Mouse (Mus musculus) stomach, embryonic 16.5 days (tissue): Measurements from ENCODE around the gene Kif5c. TPM values are rescaled to one million over a fixed set of nuclear protein-coding genes. Genes with fewer than 3 reads are reported as not detected.

Experiments
- ATAC-seq: fragments of 200-750 bp; cut with Nextera tagmentation; 2 replicates; pipeline ENCODE4 v1.8.0; 2017; ENCODE audit warnings: moderate number of reproducible peaks, moderate TSS enrichment; ENCODE audit not compliant: insufficient read depth, low FRiP score
- H3K27ac ChIP-seq: fragments of 300-500 bp; sonication (generic); 2 replicates; pipeline ENCODE4 v1.5.1; 2014; ENCODE audit warnings: low read length
- H3K27me3 ChIP-seq: fragments of 300-500 bp; sonication (generic); 2 replicates; pipeline ENCODE4 v1.6.1; 2014; ENCODE audit warnings: low read length, control low read depth, mixed read lengths; ENCODE audit not compliant: control insufficient read depth, insufficient read depth
- H3K36me3 ChIP-seq: fragments of 300-500 bp; sonication (generic); 2 replicates; pipeline ENCODE4 v1.6.1; 2014; ENCODE audit warnings: low read length; ENCODE audit not compliant: control insufficient read depth, insufficient read depth
- H3K4me1 ChIP-seq: fragments of 300-500 bp; sonication (generic); 2 replicates; pipeline ENCODE4 v1.6.1; 2014; ENCODE audit warnings: low read length, control low read depth, mixed read lengths; ENCODE audit not compliant: control insufficient read depth, insufficient read depth
- H3K4me2 ChIP-seq: fragments of 300-500 bp; sonication (generic); 2 replicates; pipeline ENCODE4 v1.6.1; 2014; ENCODE audit warnings: low read depth, low read length, mixed read lengths
- H3K4me3 ChIP-seq: fragments of 300-500 bp; sonication (generic); replicated peaks from 2 replicates; pipeline ENCODE4 v1.5.1; 2014; ENCODE audit warnings: mild to moderate bottlenecking, low read length
- H3K9ac ChIP-seq: fragments of 300-500 bp; sonication (generic); 2 replicates; pipeline ENCODE4 v1.6.1; 2014; ENCODE audit warnings: low read length
- H3K9me3 ChIP-seq: fragments of 300-500 bp; sonication (generic); replicated peaks from 2 replicates; pipeline ENCODE4 v1.6.1; 2016; ENCODE audit warnings: low read length, control low read depth; ENCODE audit not compliant: control insufficient read depth
- WGBS: fragments of 180-500 bp; shearing (Covaris S2); extraction: QIAGEN DNeasy Blood & Tissue Kit; methylation state at CpG from one replicate; pipeline ENCODE4 v1.1.7; 2014; 5-methylcytosine and 5-hydroxymethylcytosine counted together
- polyA plus RNA-seq: library from polyadenylated mRNA; unstranded; fragments of >200 nt; fragmentation: Nextera tagmentation; extraction: Ambion mirVana; gene quantifications from 2 replicates; pipeline ENCODE4 v1.2.1, GENCODE M21; 2015

Gene Kif5c
- polyA plus RNA-seq, 1 experiment from 2014 or later: 5.9 TPM

GRCm38 (mm10) chr2:49694727-49695126 is 75.6 kb downstream of the Kif5c start:
- H3K4me1 ChIP-seq: no peaks in the 10 kb centered on the region; the same call in 1 of the 2 replicates
- H3K36me3 ChIP-seq: no peaks in the 10 kb centered on the region
- H3K4me3 ChIP-seq: no peak overlapping the region
- H3K27ac ChIP-seq: no peak overlapping the region
- 64% methylated on average over 10 of the region's 10 CpGs for WGBS
- no peak overlapping the region for H3K4me2 ChIP-seq
- H3K27me3 ChIP-seq: no peaks in the 10 kb centered on the region
- H3K9me3 ChIP-seq: no peaks in the 10 kb centered on the region
- ATAC-seq: no peak
- H3K9ac ChIP-seq: no peak overlapping the region

DNA sequence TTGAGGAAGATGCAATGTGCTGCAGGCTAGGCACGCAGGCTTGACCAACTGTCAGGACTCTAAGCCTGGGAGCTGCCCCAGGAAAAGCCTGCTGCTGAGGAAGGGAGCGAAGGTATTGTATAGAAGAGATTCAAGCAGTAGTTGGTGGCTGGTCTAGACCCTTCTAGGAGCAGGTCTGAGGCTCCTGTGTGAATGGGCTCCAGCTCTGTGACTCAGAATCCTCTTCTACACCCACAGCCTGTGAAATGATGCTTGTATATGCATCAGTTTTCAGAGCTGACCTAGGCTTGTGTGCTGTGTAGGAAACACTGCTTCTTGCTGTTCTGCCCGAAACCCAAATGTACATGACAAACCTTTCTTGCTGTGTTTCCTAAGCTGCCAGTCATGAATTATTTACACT is 76.4 kb downstream of the Kif5c start:
- no peak overlapping the region for H3K9ac ChIP-seq

DNA sequence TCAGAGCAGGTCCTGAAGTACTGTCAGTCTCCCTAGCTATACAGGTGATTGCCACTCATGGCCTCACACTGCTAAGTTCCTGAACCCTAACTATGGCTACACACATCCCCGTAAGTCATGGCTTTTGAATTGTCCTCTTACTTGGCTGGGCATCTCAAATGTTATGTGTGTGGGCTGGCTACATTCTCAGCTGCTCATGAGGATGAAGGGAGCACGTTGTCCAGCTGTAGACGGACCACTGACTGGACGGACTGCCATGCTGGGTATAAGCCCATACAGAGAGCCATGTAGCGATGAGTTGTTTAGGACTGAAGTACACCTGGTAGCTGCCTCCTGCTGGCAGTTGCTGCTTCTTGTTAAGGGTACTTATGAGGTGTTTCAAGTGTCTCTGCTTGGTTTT is 79.8 kb downstream of the Kif5c start:
- no peak overlapping the region for H3K27ac ChIP-seq
- H3K36me3 ChIP-seq: no peaks in the 10 kb centered on the region
- H3K9me3 ChIP-seq: no peaks in the 10 kb centered on the region
- H3K27me3 ChIP-seq: no peaks in the 10 kb centered on the region
- no peak overlapping the region for H3K4me3 ChIP-seq
- no peaks in the 10 kb centered on the region for H3K4me1 ChIP-seq
- 89% methylated on average over 5 of the region's 5 CpGs for WGBS
- ATAC-seq: no peak
- H3K4me2 ChIP-seq: no peak overlapping the region
- no peak overlapping the region for H3K9ac ChIP-seq

More for the DNA sequence above, 76.4 kb downstream of the Kif5c start:
- no peaks in the 10 kb centered on the region; the same call in 1 of the 2 replicates for H3K4me1 ChIP-seq
- WGBS: 81% methylated on average over 3 of the region's 3 CpGs
- no peaks in the 10 kb centered on the region for H3K27me3 ChIP-seq
- H3K36me3 ChIP-seq: no peaks in the 10 kb centered on the region
- H3K4me3 ChIP-seq: no peak overlapping the region
- no peak overlapping the region for H3K4me2 ChIP-seq
- no peaks in the 10 kb centered on the region for H3K9me3 ChIP-seq
- no peak overlapping the region for H3K27ac ChIP-seq
- ATAC-seq: no peak

- Histone ChIP-seq H3K9ac (no peak overlapping the region), H3K27me3 (no peaks in the 10 kb centered on the region), H3K27ac (no peak overlapping the region), H3K36me3 (no peaks in the 10 kb centered on the region), H3K4me3 (no peak overlapping the region), H3K4me2 (no peak overlapping the region), H3K9me3 (no peaks in the 10 kb centered on the region), H3K4me1 (no peaks in the 10 kb centered on the region)
- no peak for ATAC-seq
- 89% methylated on average over 22 of the region's 22 CpGs for WGBS
These were observed 81.3 kb downstream of the Kif5c start for GRCm38 (mm10) chr2:49700176-49700971.

DNA sequence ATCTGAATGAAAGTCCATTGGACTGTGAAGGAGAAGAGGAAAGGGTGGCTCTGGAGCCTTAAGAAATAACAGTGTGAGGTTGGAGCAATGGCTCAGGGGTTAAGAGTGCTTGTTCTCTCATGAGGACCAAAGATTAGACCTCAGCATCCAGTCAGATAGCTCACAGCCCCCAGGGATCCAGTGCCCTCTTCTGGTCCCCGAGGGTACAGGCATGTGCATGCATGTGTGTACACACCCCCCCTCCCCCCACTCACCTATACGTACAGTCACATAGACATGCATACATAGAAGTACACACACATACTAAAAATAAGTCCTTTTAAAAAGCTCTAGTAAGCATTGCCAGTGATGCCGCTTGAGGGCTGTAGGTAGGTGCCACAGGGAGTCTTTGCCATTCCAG is 91.1 kb downstream of the Kif5c start:
- H3K4me3 ChIP-seq: no peak overlapping the region
- H3K9me3 ChIP-seq: no peaks in the 10 kb centered on the region
- H3K9ac ChIP-seq: no peak overlapping the region
- no peaks in the 10 kb centered on the region for H3K27me3 ChIP-seq
- no peak for ATAC-seq
- no peak overlapping the region for H3K27ac ChIP-seq
- 82% methylated on average over 3 of the region's 3 CpGs for WGBS
- no peaks in the 10 kb centered on the region for H3K36me3 ChIP-seq
- H3K4me2 ChIP-seq: no peak overlapping the region
- no peaks in the 10 kb centered on the region for H3K4me1 ChIP-seq

DNA sequence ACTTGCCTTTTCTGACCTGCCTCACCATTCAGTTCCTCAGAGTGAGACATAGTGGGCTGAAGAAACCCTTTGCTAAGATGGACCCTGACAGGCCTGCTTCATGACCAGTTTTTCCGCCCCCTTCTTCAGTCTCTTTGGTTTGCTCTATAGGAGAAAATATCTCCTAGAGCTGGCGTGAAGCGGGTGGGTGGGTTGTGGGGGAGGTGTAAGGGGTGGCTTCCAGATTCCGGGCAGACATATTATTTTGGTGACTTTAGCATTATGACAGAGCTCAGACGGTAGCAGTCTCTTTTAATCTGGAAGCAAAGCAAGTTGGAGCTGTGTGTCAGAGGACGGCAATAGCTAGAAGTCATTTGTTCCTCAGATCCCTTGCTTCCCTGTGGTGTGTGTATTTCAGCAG is 92.6 kb downstream of the Kif5c start:
- Histone ChIP-seq H3K9me3 (no peaks in the 10 kb centered on the region), H3K36me3 (no peaks in the 10 kb centered on the region), H3K9ac (no peak overlapping the region), H3K27me3 (no peaks in the 10 kb centered on the region), H3K4me2 (no peak overlapping the region), H3K4me3 (no peak overlapping the region), H3K4me1 (no peaks in the 10 kb centered on the region), H3K27ac (no peak overlapping the region)
- WGBS: 84% methylated on average over 6 of the region's 6 CpGs
- no peak for ATAC-seq

DNA sequence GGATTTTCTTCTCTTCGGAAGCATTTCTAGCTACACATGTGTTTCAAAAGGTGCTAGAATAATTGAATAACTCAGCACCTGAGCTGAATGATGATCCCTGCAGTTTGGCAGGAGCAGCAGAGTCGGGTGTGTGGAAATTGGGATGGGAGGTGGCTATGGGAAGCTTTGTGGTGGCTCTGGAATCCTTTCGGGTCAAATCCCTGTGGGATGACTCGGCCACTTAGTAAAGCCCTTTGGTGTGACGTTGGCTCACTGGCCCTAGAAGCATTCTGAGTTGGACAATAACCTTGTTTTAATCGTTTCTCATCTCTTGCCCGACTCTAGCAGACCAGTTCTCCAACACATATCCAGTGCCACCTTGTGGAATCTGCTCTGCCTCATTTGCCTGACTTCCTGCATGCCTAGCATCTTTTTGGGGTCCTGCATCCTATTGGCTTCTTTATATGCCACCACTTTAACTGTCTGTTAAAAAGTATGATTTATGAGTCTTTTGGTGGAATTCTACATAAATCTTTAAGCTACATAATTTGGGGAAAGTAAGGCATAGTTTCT is 93.3 kb downstream of the Kif5c start:
- 67% methylated on average over 7 of the region's 7 CpGs for WGBS

DNA sequence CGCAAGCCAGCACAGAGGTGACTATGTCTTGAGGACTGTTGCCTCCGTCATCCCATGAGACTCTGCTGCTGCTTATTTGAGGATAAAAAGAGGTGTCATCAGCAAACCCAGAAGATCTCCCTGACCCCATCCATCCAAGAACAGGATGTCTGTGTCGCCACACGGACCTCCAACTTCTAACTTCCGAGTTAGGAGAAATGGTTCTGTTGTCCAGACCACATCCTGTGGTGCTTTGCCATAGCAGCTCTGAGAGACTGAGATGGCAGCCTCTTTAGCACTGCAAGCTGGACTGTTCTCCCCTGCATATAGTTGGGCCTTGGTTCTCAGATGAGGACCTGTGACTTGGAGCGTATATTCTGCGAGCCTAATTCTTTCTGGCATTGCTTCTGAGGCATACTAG is 97.4 kb downstream of the Kif5c start:
- Histone ChIP-seq H3K4me3 (no peak overlapping the region), H3K4me1 (peaks cover 6% of the 10 kb centered on the region; the same call in 1 of the 2 replicates), H3K27ac (no peak overlapping the region), H3K27me3 (no peaks in the 10 kb centered on the region), H3K4me2 (no peak overlapping the region), H3K9ac (no peak overlapping the region), H3K9me3 (no peaks in the 10 kb centered on the region), H3K36me3 (no peaks in the 10 kb centered on the region)
- ATAC-seq: no peak
- WGBS: 90% methylated on average over 7 of the region's 7 CpGs

More for the DNA sequence above, 93.3 kb downstream of the Kif5c start:
- Histone ChIP-seq H3K9ac (no peak overlapping the region), H3K4me1 (no peaks in the 10 kb centered on the region), H3K27ac (no peak overlapping the region), H3K9me3 (no peaks in the 10 kb centered on the region), H3K4me3 (no peak overlapping the region), H3K4me2 (no peak overlapping the region), H3K27me3 (no peaks in the 10 kb centered on the region), H3K36me3 (no peaks in the 10 kb centered on the region)
- ATAC-seq: no peak

GRCm38 (mm10) chr2:49717437-49718116 is 98.5 kb downstream of the Kif5c start:
- H3K27me3 ChIP-seq: no peaks in the 10 kb centered on the region
- H3K27ac ChIP-seq: no peak overlapping the region
- H3K9me3 ChIP-seq: no peaks in the 10 kb centered on the region
- 89% methylated on average over 18 of the region's 18 CpGs for WGBS
- H3K4me3 ChIP-seq: no peak overlapping the region
- H3K9ac ChIP-seq: no peak overlapping the region
- no peak for ATAC-seq
- H3K4me1 ChIP-seq: peaks cover 6% of the 10 kb centered on the region; the same call in 1 of the 2 replicates
- no peaks in the 10 kb centered on the region for H3K36me3 ChIP-seq
- H3K4me2 ChIP-seq: no peak overlapping the region
